Comparison of ENCODE assay signal across 8 mouse cellular contexts in the genomic region with DNA sequence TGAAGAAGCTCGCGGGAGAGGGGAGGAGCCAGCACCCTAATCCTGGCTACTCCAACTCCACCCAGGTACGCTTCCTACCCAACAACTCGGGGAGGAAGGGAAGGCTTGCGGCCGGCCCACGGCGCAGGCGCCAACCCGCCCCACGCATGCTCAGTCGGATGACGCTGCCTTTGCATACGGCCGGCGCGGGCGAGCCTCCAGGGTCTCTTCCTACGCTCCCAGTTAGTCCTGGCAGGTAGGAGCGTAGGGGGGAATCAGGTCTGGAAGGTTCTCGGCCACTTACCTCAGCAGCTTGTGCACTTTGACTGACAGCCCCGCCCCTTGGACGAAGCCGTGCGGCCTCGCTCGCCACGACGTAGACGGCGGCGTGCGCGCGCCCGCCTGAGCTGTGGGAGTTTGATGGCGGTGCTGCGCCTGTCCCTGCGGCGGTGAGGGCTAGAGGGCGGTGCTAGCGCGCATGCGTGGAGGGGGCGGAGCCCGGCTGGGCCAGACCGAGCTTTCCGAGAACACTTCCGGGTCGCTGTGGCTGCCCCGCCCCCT. TPM values are rescaled to one million over a fixed set of nuclear protein-coding genes. Genes with fewer than 3 reads are reported as not detected.
DNase-seq lines count a peak whose midpoint lies in the region; ATAC-seq lines count a peak whose summit lies in the region.

A gene (plus strand): TSS at position 133 of the 540 bp plus-strand sequence.
A gene (minus strand): TSS at position 463 of the 540 bp plus-strand sequence.

- peak; percentile 97 to 98 for DNase-seq in B cell, adult 2 months
- peak; percentile 99 for DNase-seq in brain, adult 2 months (ENCODE audit: low read depth, low spot score)
- peak; percentile 99 for DNase-seq in heart, embryonic 10.5 days (ENCODE audit: low spot score)
- DNase-seq in liver, result peak; percentile 99
- DNase-seq in spleen, postnatal 4 days (ENCODE audit: low spot score in 2 of 2), result peak; percentile 98 to 99

- no peaks in the 10 kb centered on the region for H3K27me3 ChIP-seq in heart, embryonic 10.5 days (ENCODE audit: insufficient read depth, poor library complexity, severe bottlenecking)
- H3K27me3 ChIP-seq in kidney, embryonic 15.5 days, result no peaks in the 10 kb centered on the region

- H3K9me3 ChIP-seq in heart, embryonic 10.5 days, result no peaks in the 10 kb centered on the region
- no peaks in the 10 kb centered on the region for H3K9me3 ChIP-seq in kidney, embryonic 15.5 days (replicated peaks)

- peak within 1 kb of the TSS; percentile 98 for H3K27ac ChIP-seq in heart, embryonic 10.5 days
- peak within 1 kb of the TSS; percentile 100 for H3K27ac ChIP-seq in kidney, embryonic 15.5 days

- ATAC-seq in erythroblast, adult 5-6 weeks (replicated peaks; ENCODE audit: low FRiP score, poor library complexity, severe bottlenecking), result peak; percentile 92
- peak; percentile 97 for ATAC-seq in kidney, embryonic 15.5 days (replicated peaks; ENCODE audit: low FRiP score)
- ATAC-seq in monocyte, adult 5-6 weeks (replicated peaks; ENCODE audit: insufficient number of reproducible peaks, low FRiP score, low TSS enrichment, poor library complexity, severe bottlenecking), result peak; percentile 90

- H3K4me2 ChIP-seq in kidney, embryonic 15.5 days, result peak within 1 kb of the TSS; percentile 77

- H3K4me3 ChIP-seq in heart, embryonic 10.5 days, result peak within 1 kb of the TSS; percentile 80
- peak within 1 kb of the TSS; percentile 75 for H3K4me3 ChIP-seq in kidney, embryonic 15.5 days (replicated peaks)

- peaks cover 12% of the 10 kb centered on the region for H3K4me1 ChIP-seq in heart, embryonic 10.5 days
- peaks cover 19% of the 10 kb centered on the region for H3K4me1 ChIP-seq in kidney, embryonic 15.5 days

- H3K9ac ChIP-seq in kidney, embryonic 15.5 days, result peak within 1 kb of the TSS; percentile 80

- H3K36me3 ChIP-seq in heart, embryonic 10.5 days, result peaks cover 16% of the 10 kb centered on the region; the same call in 1 of the 2 replicates
- peaks cover 29% of the 10 kb centered on the region for H3K36me3 ChIP-seq in kidney, embryonic 15.5 days

- WGBS in heart, embryonic 10.5 days, result under 1% methylated on average over 51 of the region's 51 CpGs
- under 1% methylated on average over 51 of the region's 51 CpGs for WGBS in kidney, embryonic 15.5 days

RNA-seq across cellular contexts. Expression of the first gene that starts in this region (rescaled TPM):
- 11.3 and 13.1 TPM in 2 replicates for total RNA-seq in erythroblast, adult 5-6 weeks (2015; ENCODE audit: low replicate concordance)
- total RNA-seq in erythroblast, adult 5-6 weeks (2017; ENCODE audit: low replicate concordance), result 9.6 and 10.0 TPM in 2 replicates
- 33.0 and 36.2 TPM in 2 replicates for polyA plus RNA-seq in heart, embryonic 10.5 days (2016; fragmentation: Nextera tagmentation; extraction: Ambion mirVana)
- polyA plus RNA-seq in kidney, embryonic 15.5 days (2015; fragmentation: Nextera tagmentation; extraction: Ambion mirVana), result 48.7 and 50.6 TPM in 2 replicates
- total RNA-seq in monocyte, adult 5-6 weeks (2017), result 13.0 to 19.4 TPM (median 18.4 TPM) in 3 replicates

RNA-seq across cellular contexts. Expression of the second gene that starts in this region (rescaled TPM):
- 16.3 and 21.3 TPM in 2 replicates for total RNA-seq in erythroblast, adult 5-6 weeks (2015; ENCODE audit: low replicate concordance)
- total RNA-seq in erythroblast, adult 5-6 weeks (2017; ENCODE audit: low replicate concordance), result 23.4 and 27.5 TPM in 2 replicates
- 93.3 and 94.6 TPM in 2 replicates for polyA plus RNA-seq in heart, embryonic 10.5 days (2016; fragmentation: Nextera tagmentation; extraction: Ambion mirVana)
- polyA plus RNA-seq in kidney, embryonic 15.5 days (2015; fragmentation: Nextera tagmentation; extraction: Ambion mirVana), result 102 and 107 TPM in 2 replicates
- 69.0 to 89.0 TPM (median 82.7 TPM) in 3 replicates for total RNA-seq in monocyte, adult 5-6 weeks (2017)

Comparison
In these comparisons a context has a peak if more than half of its experiments do, and no peak if none do; other contexts are left out.
1. Peak in every context shown above with its lines: DNase-seq, ATAC-seq, H3K4me3 ChIP-seq and H3K27ac ChIP-seq.